Mouse (Mus musculus): ENCODE measurements at regions not wholly inside any gene's neighbourhood (a gene's known extent, or its start where the extent isn't known, plus 50 kb on each side); places are given as distances from the start of the nearest gene placed in this dataset.

GRCm38 (mm10) chr1:122273579-122273978 lies 705.8 kb upstream of the Ddx18 start:
- 94% methylated on average over 2 of the region's 2 CpGs for WGBS
- no peak overlapping the region for H3K4me2 ChIP-seq (replicated peaks; ENCODE audit: low read depth, low read length)
- H3K27me3 ChIP-seq (ENCODE audit: control insufficient read depth, insufficient read depth, low read length) = no peaks in the 10 kb centered on the region
- H3K36me3 ChIP-seq (ENCODE audit: control insufficient read depth, insufficient read depth, low read length) = no peaks in the 10 kb centered on the region
- no peak for ATAC-seq (ENCODE audit: insufficient number of reproducible peaks, insufficient read depth, low FRiP score, low read depth)
- no peak overlapping the region for H3K9ac ChIP-seq (replicated peaks; ENCODE audit: low read depth, low read length)
- no peak overlapping the region for H3K27ac ChIP-seq (ENCODE audit: low read length)
- no peaks in the 10 kb centered on the region for H3K9me3 ChIP-seq (ENCODE audit: control insufficient read depth, low read depth, low read length)
- H3K4me3 ChIP-seq (ENCODE audit: low read depth, low read length) = no peak overlapping the region
- no peaks in the 10 kb centered on the region for H3K4me1 ChIP-seq (ENCODE audit: control insufficient read depth, insufficient read depth, low read length)

GRCm38 (mm10) chr1:122243031-122243430 lies 675.2 kb upstream of the Ddx18 start:
- no peak for ATAC-seq (ENCODE audit: insufficient number of reproducible peaks, insufficient read depth, low FRiP score, low read depth)

GRCm38 (mm10) chr1:122241511-122241910 lies 673.7 kb upstream of the Ddx18 start:
- WGBS = 96% methylated on average over 3 of the region's 3 CpGs

More at GRCm38 (mm10) chr1:122243031-122243430, 675.2 kb upstream of the Ddx18 start:
- Histone ChIP-seq H3K4me2 (replicated peaks; ENCODE audit: low read depth, low read length) (no peak overlapping the region), H3K27ac (ENCODE audit: low read length) (no peak overlapping the region), H3K4me3 (ENCODE audit: low read depth, low read length) (no peak overlapping the region), H3K36me3 (ENCODE audit: control insufficient read depth, insufficient read depth, low read length) (no peaks in the 10 kb centered on the region), H3K27me3 (ENCODE audit: control insufficient read depth, insufficient read depth, low read length) (no peaks in the 10 kb centered on the region), H3K4me1 (ENCODE audit: control insufficient read depth, insufficient read depth, low read length) (no peaks in the 10 kb centered on the region), H3K9ac (replicated peaks; ENCODE audit: low read depth, low read length) (no peak overlapping the region), H3K9me3 (ENCODE audit: control insufficient read depth, low read depth, low read length) (no peaks in the 10 kb centered on the region)
- 91% methylated on average over 2 of the region's 2 CpGs for WGBS

GRCm38 (mm10) chr1:122230442-122230841 lies 662.7 kb upstream of the Ddx18 start:
- Histone ChIP-seq H3K4me2 (replicated peaks; ENCODE audit: low read depth, low read length) (no peak overlapping the region), H3K4me3 (ENCODE audit: low read depth, low read length) (no peak overlapping the region), H3K9me3 (ENCODE audit: control insufficient read depth, low read depth, low read length) (no peaks in the 10 kb centered on the region), H3K36me3 (ENCODE audit: control insufficient read depth, insufficient read depth, low read length) (no peaks in the 10 kb centered on the region), H3K27me3 (ENCODE audit: control insufficient read depth, insufficient read depth, low read length) (no peaks in the 10 kb centered on the region), H3K27ac (ENCODE audit: low read length) (no peak overlapping the region), H3K4me1 (ENCODE audit: control insufficient read depth, insufficient read depth, low read length) (no peaks in the 10 kb centered on the region), H3K9ac (replicated peaks; ENCODE audit: low read depth, low read length) (no peak overlapping the region)
- 74% methylated on average over 4 of the region's 4 CpGs for WGBS
- ATAC-seq (ENCODE audit: insufficient number of reproducible peaks, insufficient read depth, low FRiP score, low read depth) = no peak

More at GRCm38 (mm10) chr1:122241511-122241910, 673.7 kb upstream of the Ddx18 start:
- H3K4me1 ChIP-seq (ENCODE audit: control insufficient read depth, insufficient read depth, low read length) = no peaks in the 10 kb centered on the region
- no peak overlapping the region for H3K9ac ChIP-seq (replicated peaks; ENCODE audit: low read depth, low read length)
- no peak overlapping the region for H3K4me2 ChIP-seq (replicated peaks; ENCODE audit: low read depth, low read length)
- H3K36me3 ChIP-seq (ENCODE audit: control insufficient read depth, insufficient read depth, low read length) = no peaks in the 10 kb centered on the region
- H3K4me3 ChIP-seq (ENCODE audit: low read depth, low read length) = no peak overlapping the region
- H3K9me3 ChIP-seq (ENCODE audit: control insufficient read depth, low read depth, low read length) = no peaks in the 10 kb centered on the region
- no peaks in the 10 kb centered on the region for H3K27me3 ChIP-seq (ENCODE audit: control insufficient read depth, insufficient read depth, low read length)
- no peak overlapping the region for H3K27ac ChIP-seq (ENCODE audit: low read length)
- no peak for ATAC-seq (ENCODE audit: insufficient number of reproducible peaks, insufficient read depth, low FRiP score, low read depth)

- Histone ChIP-seq H3K27ac (ENCODE audit: low read length) (no peak overlapping the region), H3K4me1 (ENCODE audit: control insufficient read depth, insufficient read depth, low read length) (no peaks in the 10 kb centered on the region), H3K4me3 (ENCODE audit: low read depth, low read length) (no peak overlapping the region), H3K36me3 (ENCODE audit: control insufficient read depth, insufficient read depth, low read length) (no peaks in the 10 kb centered on the region), H3K27me3 (ENCODE audit: control insufficient read depth, insufficient read depth, low read length) (no peaks in the 10 kb centered on the region), H3K4me2 (replicated peaks; ENCODE audit: low read depth, low read length) (no peak overlapping the region), H3K9ac (replicated peaks; ENCODE audit: low read depth, low read length) (no peak overlapping the region), H3K9me3 (ENCODE audit: control insufficient read depth, low read depth, low read length) (no peaks in the 10 kb centered on the region)
- whole genome bisulfite sequencing = 33% methylated on average over 2 of the region's 2 CpGs
- peak; percentile 82 for ATAC-seq (ENCODE audit: insufficient number of reproducible peaks, insufficient read depth, low FRiP score, low read depth)
These were observed 644.7 kb upstream of the Ddx18 start for GRCm38 (mm10) chr1:122212484-122212883.

- Histone ChIP-seq H3K9me3 (ENCODE audit: control insufficient read depth, low read depth, low read length) (no peaks in the 10 kb centered on the region), H3K27ac (ENCODE audit: low read length) (no peak overlapping the region), H3K4me2 (replicated peaks; ENCODE audit: low read depth, low read length) (no peak overlapping the region), H3K27me3 (ENCODE audit: control insufficient read depth, insufficient read depth, low read length) (no peaks in the 10 kb centered on the region), H3K4me3 (ENCODE audit: low read depth, low read length) (no peak overlapping the region), H3K4me1 (ENCODE audit: control insufficient read depth, insufficient read depth, low read length) (no peaks in the 10 kb centered on the region), H3K9ac (replicated peaks; ENCODE audit: low read depth, low read length) (no peak overlapping the region), H3K36me3 (ENCODE audit: control insufficient read depth, insufficient read depth, low read length) (no peaks in the 10 kb centered on the region)
- ATAC-seq (ENCODE audit: insufficient number of reproducible peaks, insufficient read depth, low FRiP score, low read depth) = no peak
- 79% methylated on average over 2 of the region's 2 CpGs for WGBS
These were observed 640.8 kb upstream of the Ddx18 start for GRCm38 (mm10) chr1:122208619-122209018.

GRCm38 (mm10) chr1:122169547-122169946 lies 601.8 kb upstream of the Ddx18 start:
- no peak overlapping the region for H3K27ac ChIP-seq (ENCODE audit: low read length)
- no peaks in the 10 kb centered on the region for H3K36me3 ChIP-seq (ENCODE audit: control insufficient read depth, insufficient read depth, low read length)
- H3K4me1 ChIP-seq (ENCODE audit: control insufficient read depth, insufficient read depth, low read length) = no peaks in the 10 kb centered on the region
- no peak for ATAC-seq (ENCODE audit: insufficient number of reproducible peaks, insufficient read depth, low FRiP score, low read depth)
- no peak overlapping the region for H3K4me2 ChIP-seq (replicated peaks; ENCODE audit: low read depth, low read length)
- H3K9me3 ChIP-seq (ENCODE audit: control insufficient read depth, low read depth, low read length) = no peaks in the 10 kb centered on the region
- no peak overlapping the region for H3K9ac ChIP-seq (replicated peaks; ENCODE audit: low read depth, low read length)
- H3K4me3 ChIP-seq (ENCODE audit: low read depth, low read length) = no peak overlapping the region
- no peaks in the 10 kb centered on the region for H3K27me3 ChIP-seq (ENCODE audit: control insufficient read depth, insufficient read depth, low read length)
- WGBS = 71% methylated on average over 2 of the region's 2 CpGs

- Histone ChIP-seq H3K9me3 (ENCODE audit: control insufficient read depth, low read depth, low read length) (no peaks in the 10 kb centered on the region), H3K27ac (ENCODE audit: low read length) (no peak overlapping the region), H3K4me1 (ENCODE audit: control insufficient read depth, insufficient read depth, low read length) (no peaks in the 10 kb centered on the region), H3K4me2 (replicated peaks; ENCODE audit: low read depth, low read length) (no peak overlapping the region), H3K27me3 (ENCODE audit: control insufficient read depth, insufficient read depth, low read length) (no peaks in the 10 kb centered on the region), H3K36me3 (ENCODE audit: control insufficient read depth, insufficient read depth, low read length) (no peaks in the 10 kb centered on the region), H3K4me3 (ENCODE audit: low read depth, low read length) (no peak overlapping the region), H3K9ac (replicated peaks; ENCODE audit: low read depth, low read length) (no peak overlapping the region)
- WGBS = 83% methylated on average over 1 of the region's 1 CpGs
- ATAC-seq (ENCODE audit: insufficient number of reproducible peaks, insufficient read depth, low FRiP score, low read depth) = no peak
These were observed 594.0 kb upstream of the Ddx18 start for GRCm38 (mm10) chr1:122161798-122162197.

- Histone ChIP-seq H3K9ac (replicated peaks; ENCODE audit: low read depth, low read length) (no peak overlapping the region), H3K4me1 (ENCODE audit: control insufficient read depth, insufficient read depth, low read length) (no peaks in the 10 kb centered on the region), H3K4me3 (ENCODE audit: low read depth, low read length) (no peak overlapping the region), H3K9me3 (ENCODE audit: control insufficient read depth, low read depth, low read length) (no peaks in the 10 kb centered on the region), H3K36me3 (ENCODE audit: control insufficient read depth, insufficient read depth, low read length) (no peaks in the 10 kb centered on the region), H3K27me3 (ENCODE audit: control insufficient read depth, insufficient read depth, low read length) (no peaks in the 10 kb centered on the region), H3K27ac (ENCODE audit: low read length) (no peak overlapping the region), H3K4me2 (replicated peaks; ENCODE audit: low read depth, low read length) (no peak overlapping the region)
- no peak for ATAC-seq (ENCODE audit: insufficient number of reproducible peaks, insufficient read depth, low FRiP score, low read depth)
These were observed 573.6 kb upstream of the Ddx18 start for GRCm38 (mm10) chr1:122141362-122141761.

Data from stomach, embryonic 14.5 days (tissue).